Mouse (Mus musculus) right cerebral cortex, adult 18-20 months (tissue): Measurements from ENCODE around the gene Dnajc14.

ENCODE experiments used
- DNase-seq: peaks from one replicate; pipeline ENCODE4 v3.0.0; 2022; ENCODE audit warnings: mixed read lengths

The Dnajc14 gene

GRCm38 (mm10) chr10:128803771-128804270 lies at the start of gene Dnajc14:
Gene Dnajc14, plus strand, starts transcription at chr10:128804062.
- DNase-seq, result peak; percentile 75

- no peak for DNase-seq
These were observed 31.0 kb upstream of the Dnajc14 start for GRCm38 (mm10) chr10:128772895-128773294.

GRCm38 (mm10) chr10:128773685-128774084 lies 30.2 kb upstream of the Dnajc14 start:
- no peak for DNase-seq

- no peak for DNase-seq
These were observed 25.4 kb upstream of the Dnajc14 start for GRCm38 (mm10) chr10:128778441-128778840.

DNA sequence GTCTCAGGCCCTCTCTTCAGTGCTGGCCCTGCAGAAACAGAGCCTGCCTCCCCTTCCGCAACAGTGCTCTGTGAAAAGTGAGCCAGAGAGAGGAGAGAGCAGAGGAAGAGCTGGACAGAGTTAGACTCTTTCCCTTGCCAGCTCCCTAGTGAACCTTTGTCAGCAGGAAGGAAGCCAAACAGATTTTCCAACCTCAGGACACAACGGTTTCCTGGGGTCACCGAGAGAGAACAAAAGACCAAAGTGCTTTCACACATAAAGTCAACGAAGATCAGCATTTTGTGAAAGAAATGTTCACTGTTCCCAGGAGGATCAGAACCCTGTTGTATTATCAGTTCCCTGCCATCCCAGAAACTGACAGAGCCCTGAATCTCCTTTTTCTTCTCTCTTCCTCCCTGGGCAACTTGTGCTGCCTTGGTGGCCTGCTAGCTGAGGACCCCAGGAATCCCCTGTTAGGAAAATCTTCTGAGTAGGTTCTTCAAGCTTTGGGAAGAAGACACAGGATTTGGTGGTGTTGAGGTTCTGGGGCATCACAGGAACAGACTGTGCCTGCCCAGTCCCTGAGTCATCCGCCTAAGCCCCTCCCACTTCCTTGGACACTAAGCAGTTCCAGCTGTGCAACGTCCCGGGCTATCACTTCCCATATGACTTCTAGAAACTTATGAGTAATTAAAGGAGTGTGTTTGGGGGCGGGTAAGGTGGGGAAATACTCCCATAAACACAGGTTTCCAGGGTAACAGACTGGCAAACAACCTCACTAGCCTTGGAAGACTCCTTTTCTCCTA lies 24.7 kb upstream of the Dnajc14 start:
- DNase-seq, result no peak

DNA sequence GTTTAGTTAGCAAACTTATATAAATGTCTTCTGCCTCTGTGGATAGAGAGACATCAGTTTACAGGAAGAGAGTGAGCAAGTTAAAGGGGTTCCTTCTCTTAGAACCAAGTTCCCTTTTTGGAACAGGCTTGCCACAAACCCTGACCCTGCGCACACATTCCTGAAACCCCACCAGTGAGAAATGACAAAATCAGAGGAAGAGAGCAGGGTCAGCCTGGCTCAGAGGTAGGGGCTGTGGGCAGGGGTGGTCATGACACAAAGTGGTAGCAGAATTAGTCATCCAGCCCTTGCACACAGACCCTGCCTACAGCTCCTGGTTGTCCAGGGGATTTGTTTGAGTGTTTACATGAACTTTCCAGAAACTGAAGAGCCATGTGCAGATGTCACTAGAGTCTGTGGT lies 23.7 kb upstream of the Dnajc14 start:
- DNase-seq, result no peak

DNA sequence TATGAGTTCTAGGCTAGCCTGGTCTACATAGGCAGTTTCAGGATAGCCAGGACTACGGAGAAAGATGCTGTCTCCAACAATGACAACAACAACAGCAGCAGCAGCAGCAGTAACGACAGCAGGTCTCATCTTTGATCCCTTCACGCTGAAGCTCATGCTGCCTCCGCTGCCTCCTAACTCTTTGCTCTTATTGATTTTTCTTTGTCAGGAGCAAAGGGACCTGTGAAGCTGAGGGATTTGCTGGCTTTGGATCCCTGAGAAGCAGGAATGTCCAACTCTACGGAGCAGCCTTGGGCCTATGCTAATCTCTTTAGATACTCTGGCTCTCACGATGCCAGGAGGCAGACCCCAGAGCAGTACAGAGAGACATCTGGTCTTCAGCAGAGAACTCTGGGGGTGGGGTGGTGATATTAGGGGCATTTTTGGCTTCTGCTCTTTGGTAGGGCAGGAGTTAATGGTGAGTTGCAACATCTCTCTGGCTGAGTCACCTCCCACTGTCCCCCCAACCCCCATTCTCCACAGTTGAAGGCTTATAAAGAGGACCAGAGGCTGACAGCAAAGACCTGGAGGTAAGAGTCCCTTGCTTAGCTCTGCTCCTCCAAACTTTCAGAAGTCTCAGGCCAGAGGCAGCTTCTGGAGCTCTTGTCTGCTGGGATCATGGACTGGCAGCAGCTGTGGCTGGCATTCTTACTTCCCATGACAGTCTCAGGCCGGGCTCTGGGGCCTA lies 13.3 kb upstream of the Dnajc14 start, which contains the start of gene Mmp19:
Gene Mmp19 (plus strand): TSS at position 513 of the 727 bp plus-strand sequence.
- DNase-seq, result no peak

DNA sequence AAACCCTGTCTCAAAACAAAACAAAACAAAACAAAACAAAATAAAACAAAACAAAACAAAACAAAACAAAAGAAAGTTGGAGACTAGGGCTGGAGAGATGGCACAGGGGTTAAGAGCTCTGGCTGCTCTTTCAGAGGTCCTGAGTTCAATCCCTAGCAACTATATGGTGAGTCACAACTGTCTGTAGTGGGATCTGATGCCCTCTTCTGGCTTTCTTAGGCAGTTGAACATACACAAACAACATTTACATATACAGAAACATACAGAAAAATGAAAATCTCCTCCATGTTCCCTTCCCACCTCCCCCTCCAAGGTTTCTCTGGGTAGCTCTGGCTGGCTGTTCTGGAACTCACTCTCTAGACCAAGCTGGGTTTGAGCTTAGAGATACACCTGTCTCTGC lies 11.8 kb upstream of the Dnajc14 start:
- no peak for DNase-seq

GRCm38 (mm10) chr10:128793258-128793657 lies 10.6 kb upstream of the Dnajc14 start:
- no peak for DNase-seq

- no peak for DNase-seq
These were observed 9.5 kb upstream of the Dnajc14 start for GRCm38 (mm10) chr10:128794391-128794790.

DNA sequence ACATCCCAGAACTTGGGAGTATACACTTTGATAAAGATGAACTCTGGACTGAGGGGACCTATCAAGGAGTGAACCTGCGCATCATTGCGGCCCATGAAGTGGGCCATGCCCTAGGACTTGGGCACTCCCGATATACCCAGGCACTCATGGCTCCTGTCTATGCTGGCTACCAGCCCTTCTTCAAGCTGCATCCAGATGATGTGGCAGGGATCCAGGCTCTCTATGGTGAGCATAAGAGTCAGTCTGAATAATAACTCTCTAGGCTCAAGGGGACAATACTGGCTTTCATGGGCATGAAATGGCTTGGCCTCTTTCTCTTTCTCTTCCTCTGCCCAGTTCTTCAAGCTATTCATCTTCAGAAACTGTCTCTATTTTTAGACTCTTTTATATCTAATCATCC lies 8.3 kb upstream of the Dnajc14 start:
- DNase-seq, result no peak

DNA sequence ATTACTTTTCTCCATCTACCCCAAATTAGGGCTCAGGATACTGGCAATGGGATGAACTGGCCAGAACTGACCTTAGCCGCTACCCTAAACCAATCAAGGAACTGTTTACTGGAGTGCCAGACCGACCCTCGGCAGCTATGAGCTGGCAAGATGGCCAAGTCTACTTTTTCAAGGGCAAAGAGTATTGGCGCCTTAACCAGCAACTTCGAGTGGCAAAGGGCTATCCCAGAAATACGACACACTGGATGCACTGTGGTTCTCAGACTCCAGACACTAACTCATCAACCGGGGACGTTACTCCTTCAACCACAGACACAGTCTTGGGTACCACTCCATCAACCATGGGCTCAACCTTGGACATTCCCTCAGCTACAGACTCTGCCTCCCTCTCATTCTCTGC lies 5.2 kb upstream of the Dnajc14 start:
- no peak for DNase-seq

- no peak for DNase-seq
These were observed 1.8 kb upstream of the Dnajc14 start for GRCm38 (mm10) chr10:128801981-128802495.

- DNase-seq, result no peak
These were observed 906 bp upstream of the Dnajc14 start for GRCm38 (mm10) chr10:128802956-128803355.

GRCm38 (mm10) chr10:128803361-128803760 lies 501 bp upstream of the Dnajc14 start:
- DNase-seq, result no peak

DNA sequence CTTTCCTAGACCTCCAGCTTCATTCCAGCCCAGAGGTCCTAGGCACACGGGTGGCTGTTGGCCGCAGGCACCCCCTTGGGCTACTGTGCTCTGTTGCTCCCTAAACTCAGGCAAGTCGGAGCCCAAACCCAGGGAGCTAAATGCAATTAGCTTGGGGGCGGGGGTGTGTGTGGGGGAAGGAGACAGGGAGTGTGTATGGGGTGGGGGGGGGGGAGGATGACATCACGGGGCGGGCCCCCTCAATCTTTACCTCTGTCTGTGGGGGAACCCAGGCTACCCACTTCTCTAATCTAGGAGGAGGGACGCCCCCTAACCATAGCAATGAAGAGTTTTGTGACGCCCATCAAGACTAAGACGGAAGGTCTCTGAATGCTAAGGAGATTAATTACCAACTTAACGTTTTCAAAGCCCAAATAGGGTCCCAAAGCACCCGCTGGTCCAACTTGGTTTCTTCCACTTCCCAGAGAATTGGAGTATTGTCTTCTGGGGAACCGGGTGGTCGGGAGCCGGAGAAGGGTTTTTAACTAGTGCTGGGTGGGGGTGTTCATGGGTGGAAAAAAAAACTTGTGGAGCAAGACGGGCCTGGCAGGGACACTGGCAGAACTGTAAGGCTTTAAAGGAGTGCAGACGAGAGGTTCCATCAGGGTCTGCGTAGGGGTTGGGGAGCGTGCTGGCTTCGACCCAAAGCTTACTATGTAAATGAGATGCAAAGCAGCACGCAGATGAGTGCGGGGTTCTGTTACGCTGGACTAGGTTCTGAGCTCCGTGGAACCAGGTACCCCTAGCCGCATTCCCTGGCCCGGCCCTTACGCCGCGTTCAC lies 619 bp downstream of the Dnajc14 start, which contains the start of gene Tmem198b:
Gene Tmem198b (minus strand): TSS at position 100 of the 821 bp plus-strand sequence.
- DNase-seq, result peak; percentile 67

DNA sequence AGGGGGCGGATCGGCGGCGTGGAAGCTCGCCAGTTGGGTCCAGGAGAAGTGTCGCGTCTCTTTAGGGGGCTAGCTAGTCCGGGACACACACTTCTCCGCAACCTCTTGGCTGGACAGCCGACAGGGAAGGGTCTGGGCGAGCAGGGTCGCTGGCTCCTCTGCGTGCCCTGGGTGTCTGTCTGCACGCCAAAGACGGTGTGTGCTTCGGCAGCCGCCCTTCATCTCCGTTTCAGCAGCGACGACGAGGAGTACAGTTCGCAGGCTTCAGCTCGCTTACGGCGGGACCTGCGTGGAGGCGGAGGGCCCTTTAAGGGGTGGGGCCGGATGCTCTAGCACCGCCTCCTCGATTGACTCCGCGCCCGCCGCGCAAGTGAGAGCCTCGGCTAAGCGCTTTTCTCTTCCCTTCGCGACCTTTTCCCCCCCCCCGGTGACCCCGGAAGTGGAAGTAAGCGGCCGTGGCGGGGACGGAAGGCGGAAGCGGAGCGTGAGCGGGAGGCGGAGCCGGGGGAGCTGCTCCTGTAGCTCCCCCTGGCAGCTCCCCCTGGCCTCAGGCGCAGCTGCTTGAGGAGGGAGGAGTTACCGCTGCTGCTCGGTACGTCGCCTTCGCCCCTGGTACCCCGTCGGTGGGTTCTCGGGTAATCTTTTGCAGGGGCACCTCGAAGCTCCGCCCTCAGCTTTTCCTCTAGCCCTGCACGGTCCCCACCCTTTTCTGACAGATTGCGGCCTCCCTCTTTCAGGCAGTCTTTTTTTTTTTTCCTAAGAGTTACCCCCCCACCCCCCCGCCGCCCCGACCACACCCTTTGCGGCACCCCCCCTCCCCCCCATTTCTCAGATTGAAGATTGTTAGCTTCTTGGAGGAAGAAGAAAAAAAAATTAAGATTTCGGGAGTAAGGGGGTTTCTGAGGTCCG lies 1.5 kb downstream of the Dnajc14 start:
- DNase-seq, result peak; percentile 97

DNA sequence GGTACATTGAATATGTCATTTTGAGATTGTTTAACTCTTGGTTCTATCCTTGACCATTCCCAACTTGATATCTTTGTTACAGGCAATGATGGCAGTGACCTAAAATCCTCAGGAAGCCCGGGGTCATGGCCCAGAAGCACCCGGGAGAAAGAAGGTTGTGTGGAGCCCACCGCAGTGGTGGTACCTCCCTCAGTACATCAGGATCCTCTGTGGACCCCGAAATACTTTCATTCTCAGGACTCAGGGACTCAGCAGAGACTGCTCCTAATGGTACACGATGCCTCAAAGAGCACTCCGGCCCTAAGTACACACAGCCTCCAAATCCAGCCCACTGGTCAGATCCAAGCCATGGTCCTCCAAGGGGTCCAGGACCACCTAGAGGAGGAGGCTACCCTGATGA lies 2.2 kb downstream of the Dnajc14 start:
- no peak for DNase-seq

GRCm38 (mm10) chr10:128807018-128807417 lies 3.2 kb downstream of the Dnajc14 start:
- no peak for DNase-seq

- DNase-seq, result no peak
These were observed 13.2 kb downstream of the Dnajc14 start, which contains the start of gene Sarnp for GRCm38 (mm10) chr10:128817033-128817432. Gene Sarnp, plus strand, starts transcription at chr10:128817333.

GRCm38 (mm10) chr10:128820217-128820616 lies 16.4 kb downstream of the Dnajc14 start:
- DNase-seq, result no peak
